Mouse (Mus musculus): ENCODE results near the gene Il1r2.

Il1r2 gene

DNA sequence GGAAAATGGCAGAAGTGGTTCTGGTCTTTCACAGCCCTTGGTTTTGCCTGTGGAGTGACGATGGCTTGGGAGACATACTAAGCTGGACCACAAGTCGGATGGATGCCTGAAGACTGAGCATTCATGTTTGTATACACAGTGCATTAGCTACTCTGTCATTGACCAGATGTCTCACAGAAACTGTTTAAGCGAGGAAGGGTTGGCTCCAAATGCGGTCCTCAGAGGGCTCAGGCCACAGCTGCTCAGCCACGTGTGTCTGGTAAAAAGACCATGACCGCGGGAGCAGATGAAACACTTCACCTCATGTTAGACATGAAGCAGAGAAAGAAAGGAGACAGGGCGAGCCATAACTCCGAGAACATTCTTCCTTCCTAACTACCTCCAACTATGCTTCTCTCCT is 12.5 kb upstream of the Il1r2 start:
- DNase-seq, result no peak

DNA sequence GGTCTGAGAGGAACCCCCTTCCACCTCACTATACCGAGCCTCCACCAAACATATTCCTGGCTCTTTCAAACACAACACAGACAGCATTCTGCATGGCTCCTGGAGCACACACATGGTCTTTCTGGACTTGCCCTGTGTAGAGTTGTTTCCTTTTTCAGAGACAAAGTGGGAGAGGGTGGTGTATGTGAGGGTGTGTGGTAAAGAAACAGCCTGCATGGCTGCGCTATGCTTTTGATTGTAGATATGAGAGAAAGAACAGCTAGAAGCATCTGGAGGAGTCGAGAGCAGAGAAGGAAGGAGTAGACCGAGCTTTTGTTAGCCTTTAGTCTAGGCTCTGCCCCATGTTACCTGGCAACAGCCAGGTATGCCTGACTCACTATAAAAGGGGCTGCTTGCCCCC is 10.5 kb upstream of the Il1r2 start:
- no peak for DNase-seq

DNA sequence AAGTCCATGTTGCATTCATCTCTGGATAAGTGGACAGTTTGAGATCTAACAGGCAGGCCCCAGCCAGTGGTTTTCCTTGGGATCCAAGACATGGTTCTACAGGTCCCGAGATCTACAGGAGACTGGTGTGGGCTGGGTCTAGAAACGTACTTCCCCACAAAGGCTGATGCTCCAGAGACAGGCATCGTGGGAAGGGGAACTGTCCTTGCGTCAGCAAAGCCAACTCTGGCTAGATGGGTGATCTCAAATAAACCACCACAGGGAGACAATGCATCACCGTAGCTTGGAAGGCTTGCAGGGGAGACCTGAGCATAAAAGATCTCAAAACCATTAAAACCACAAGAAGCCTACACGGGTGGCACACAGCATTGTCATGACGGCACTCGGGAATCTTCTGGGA is 9.4 kb upstream of the Il1r2 start:
- no peak for DNase-seq

DNA sequence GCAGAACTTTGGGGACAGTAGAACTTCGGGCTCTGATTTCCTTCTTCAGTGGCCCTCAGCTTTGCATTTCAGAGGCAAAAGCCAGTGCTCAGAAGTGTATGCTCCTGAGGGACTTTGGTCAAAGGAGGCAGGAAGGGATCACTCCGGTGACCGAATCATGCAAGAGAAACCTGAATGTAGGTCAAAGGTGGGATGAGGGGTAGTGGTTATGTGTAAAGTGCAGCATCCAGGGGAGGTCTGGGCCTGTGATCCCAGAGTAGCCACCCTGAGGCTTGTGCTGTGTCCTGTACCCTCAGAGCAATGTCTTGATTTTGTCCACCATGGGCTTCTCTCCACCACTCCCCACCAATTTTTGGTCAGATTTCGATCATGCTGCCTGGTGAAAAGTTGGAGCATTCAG is 1.3 kb upstream of the Il1r2 start:
- DNase-seq, result no peak

DNA sequence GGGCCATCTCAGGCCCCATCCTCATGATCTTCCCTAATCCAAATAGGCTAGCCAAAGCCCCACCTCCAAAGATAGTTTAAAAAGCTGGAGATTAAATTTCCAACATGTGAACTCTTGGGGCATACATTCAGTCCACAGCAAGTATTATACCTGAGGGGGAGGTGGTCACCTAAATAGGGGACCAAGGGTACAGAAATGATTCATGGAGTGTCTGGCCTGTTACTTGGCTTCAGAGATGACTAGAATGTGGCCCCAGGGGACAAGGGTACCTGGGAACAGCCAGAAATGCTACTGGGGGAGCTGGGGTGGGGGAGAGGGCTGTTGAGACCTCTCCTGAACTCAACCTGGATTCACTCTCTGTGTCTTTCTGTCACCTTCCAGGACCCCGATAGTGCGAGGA is 3.4 kb downstream of the Il1r2 start:
- DNase-seq, result no peak

DNA sequence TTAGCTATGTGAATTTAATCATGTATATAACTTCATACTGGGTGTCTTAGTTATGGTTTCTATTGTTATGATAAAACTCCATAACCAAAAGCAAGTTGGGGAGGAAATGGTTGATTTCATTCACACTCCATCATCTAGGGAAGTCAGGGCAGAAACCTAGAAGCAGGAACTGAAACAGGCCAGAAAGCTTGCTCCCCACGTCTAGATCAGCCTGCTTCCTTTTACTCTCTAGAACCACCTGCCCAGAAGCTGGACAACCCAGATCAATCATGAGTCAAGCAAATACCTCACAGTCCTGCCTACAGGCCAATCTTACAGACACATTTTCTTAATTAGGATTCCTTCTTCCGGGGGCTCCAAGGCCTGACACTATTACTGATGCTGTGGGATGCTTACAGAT is 7.2 kb downstream of the Il1r2 start:
- DNase-seq, result no peak

DNA sequence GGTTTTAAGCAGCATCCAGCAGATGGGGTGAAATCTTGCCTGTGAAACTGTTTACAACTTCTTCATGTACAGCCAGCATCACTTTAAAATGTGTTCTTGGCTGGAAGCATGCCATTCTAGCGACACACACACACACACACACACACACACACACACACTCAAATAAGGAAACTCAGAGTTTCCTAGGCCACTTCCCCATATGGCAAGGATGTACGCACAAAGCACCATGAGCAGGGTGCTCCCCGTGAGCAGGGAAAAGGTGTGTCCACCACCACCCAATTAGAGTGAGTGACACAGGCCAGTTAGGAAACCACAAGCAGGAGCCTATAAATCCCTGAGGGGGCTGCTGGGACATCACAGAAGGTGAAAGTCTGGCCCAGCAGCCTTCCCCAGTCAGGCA is 10.5 kb downstream of the Il1r2 start:
- DNase-seq, result no peak

DNA sequence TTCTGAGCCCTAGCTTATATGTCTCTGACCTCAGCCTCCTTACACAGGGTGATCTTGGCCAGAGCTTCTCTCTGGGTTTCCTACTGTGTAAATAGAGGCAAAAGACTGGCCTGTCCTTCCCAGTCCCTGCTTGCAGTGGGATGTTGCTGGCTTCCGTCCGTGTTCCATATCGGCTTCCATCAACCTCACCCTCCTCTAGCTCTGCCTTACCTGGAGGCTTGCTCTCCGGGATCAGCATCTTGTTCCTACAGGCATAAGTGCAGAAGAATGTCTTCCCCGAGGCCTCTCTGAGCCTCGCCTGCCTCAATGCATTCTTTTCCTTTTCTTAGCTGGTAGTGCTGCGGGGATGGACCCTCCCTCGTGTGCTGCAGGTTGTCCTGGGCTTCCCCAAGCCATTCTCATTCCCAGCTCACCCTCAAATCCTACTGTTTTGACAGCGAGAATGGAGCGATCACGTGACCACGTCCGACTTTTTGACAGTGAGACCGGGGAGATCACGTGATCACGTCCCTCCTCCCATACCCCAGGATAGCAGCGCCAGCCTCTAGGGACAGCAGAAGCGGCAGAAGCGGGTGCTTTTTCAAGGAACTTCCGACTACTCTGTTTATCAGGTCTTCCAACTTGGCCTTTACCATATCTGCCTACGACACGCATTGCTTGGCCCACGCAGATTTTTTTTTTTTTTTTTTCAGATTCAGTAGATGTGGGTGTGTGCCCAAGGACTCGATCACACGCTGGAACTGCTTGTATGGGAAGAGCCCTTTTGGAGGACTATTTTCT is 11.7 kb downstream of the Il1r2 start:
- peak; percentile 51 for DNase-seq

DNA sequence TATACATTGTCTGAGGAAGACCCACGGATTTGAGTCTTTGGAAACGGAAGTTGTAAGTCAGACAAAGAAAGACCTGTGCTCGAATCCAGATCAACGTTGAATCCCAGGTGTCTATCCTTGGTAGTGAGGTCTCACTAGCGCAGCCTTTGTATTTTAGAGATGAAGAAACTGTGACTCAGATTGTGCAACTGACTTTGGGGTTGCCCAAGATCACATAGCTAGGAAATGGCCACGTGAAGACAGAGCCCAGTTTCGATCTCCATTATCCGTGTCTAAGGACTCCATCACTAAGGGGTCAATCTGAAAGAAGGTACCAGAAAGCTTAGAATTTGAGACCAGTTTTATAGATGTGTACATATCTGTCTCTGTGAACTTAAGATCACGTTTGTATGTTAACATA is 17.3 kb downstream of the Il1r2 start:
- no peak for DNase-seq

DNA sequence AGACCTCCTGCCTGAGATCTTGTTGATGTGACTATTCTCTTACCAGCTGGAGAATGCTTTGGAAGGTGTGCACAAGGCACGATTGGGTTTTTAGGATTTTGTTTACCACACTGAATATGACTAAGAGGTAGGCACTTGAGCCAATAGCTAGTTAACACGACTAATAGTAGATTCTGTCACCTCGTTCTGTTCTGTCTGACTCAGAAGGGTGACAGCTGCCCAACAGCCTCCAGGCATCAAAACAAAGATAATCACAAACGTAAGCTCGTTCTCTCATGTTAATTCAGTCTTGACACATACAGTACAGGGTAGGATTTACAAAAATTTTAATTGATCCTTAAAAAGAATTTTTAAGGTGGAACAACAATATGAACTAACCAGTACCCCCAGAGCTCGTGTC is 18.7 kb downstream of the Il1r2 start:
- no peak for DNase-seq

DNA sequence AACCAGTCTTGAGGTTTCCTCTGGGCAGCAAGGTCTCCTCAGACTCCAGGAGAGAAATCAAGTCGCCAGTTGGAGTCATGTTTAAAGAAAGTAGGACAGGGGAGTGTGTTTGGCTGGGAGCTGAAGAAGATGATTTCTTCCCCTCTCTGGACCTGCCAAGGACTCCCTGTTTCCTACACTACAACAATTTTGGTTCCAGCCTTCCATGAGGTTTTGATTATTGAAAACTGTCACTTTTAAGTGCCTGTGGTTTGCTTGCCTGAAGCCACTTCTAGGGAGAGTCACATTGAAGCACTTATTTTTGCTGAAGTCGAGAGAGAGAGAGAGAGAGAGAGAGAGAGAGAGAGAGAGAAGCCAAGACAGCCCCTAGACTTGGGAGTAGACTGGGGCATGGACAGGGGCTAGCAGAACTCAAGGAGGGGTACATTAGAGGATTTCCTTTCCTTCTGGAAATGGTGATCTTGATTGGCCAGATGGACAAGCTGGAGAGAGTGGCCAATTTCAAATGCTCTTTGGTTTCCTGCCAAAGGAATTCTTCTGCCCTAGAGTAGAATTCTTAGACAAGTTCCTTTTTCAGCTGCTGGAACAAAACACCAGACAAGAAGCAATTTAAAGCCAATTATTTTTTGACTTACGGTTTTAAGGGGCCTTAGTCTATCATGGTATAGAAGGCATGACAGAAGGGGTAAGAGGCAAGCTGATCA is 20.9 kb downstream of the Il1r2 start:
- no peak for DNase-seq

DNA sequence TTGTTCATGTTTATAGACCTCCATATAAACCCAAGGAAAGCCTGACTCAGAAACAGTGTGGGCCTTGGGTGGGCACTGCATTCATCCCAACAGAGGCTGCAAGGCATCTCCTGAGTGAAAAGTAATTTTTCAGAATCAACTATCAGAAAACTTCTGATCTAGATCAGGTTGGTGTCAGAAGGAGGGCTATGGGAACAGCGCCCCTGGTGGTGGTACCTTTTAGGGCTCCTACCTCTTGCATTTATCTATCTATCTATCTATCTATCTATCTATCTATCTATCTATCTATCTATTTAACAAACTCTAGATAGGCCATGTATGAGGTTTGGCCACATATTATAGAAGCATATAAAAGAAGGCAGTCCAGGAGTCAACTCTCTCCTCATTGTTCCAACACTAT is 21.7 kb downstream of the Il1r2 start:
- DNase-seq, result no peak

DNA sequence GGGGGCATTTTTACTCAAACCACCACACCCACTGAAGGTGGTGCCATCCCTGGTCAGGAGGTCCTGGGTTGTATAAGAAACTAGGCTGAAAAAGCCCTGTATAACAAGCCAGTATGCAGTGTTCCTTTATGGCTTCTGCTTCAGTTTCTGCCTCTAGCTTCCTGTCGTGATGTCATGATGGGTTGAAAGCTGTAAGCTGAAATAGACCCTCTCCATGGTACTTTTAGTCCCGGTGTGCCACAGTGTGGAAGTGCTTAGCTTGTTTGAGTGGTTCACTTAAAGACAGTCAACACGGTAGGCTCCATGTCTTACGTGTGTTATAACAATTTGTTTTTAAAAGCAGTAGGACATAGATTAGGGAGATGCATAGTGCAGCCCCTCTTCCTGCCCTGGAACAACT is 32.4 kb downstream of the Il1r2 start:
- no peak for DNase-seq

DNA sequence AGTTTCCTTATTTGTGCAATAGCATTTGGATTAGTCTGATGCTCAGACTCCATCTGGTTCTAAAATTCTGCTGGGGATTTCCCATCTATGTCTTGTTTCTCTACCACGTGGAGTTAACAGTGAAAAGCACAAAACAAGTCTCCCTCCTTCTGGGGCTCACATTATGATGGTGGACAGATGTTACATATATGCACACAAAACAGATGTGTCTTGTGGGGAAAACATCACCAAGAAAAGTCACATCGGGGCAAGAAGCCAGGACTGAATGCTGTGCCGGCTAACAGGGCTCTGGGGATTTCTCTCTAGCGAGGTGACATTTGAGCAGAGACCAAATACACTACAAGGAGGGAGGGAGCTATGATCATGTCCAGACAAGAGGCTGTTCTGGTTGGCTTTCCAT is 32.8 kb downstream of the Il1r2 start:
- no peak for DNase-seq

DNA sequence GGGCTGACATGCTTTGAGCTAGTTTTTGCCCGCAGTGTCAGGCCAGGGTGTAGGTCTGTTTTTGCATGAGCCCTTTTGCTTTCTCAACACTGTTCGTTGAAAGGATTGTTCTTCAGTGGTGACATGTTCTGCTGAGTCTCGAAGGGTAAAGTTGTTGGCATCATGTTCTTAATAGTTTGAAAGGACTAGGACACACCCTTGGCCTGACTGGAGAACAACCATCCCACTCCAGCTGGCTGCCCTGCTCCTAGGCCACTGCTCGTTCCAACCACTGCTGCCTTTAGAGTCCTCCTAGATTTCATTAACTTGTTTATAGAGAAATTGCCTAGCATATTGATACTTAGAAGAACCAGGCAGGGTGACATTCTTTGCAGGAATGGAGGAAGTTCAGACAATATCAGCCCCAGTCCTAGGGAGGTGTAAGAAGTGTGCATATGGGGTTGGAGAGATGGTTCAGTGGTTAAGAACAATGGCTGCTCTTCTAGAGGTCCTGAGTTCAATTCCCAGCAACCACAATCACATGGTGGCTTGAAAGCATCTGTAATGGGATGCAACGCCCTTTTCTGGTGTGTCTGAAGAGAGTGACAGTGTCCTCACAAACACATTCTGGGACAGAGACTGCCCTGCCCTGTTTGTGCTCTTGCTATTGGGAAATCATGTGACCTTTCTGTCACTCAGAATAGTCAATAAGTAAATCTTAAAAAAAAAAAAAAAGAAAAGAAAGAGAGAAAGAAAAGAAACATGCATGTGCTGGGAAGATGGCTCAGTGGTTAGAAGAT is 34.3 kb downstream of the Il1r2 start:
- no peak for DNase-seq

DNA sequence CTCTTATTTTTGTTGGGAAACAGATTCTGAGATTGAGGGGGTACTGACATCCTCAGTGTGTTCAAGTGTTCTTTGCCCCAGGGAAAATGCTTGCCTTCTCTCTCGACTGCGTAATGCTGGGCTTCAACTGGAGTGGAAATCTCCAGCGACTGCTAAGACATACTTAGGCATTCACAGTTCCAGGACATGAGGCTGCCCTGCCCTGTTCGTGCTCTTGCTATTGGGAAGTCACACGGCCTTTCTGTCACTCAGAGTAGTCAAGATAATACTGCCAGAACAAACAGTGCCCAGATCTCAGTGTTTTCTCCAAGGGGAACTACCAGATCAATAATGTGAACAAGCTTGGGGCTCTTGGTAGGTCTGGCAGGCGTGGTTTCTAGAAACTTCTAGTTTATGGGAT is 35.9 kb downstream of the Il1r2 start:
- no peak for DNase-seq

DNA sequence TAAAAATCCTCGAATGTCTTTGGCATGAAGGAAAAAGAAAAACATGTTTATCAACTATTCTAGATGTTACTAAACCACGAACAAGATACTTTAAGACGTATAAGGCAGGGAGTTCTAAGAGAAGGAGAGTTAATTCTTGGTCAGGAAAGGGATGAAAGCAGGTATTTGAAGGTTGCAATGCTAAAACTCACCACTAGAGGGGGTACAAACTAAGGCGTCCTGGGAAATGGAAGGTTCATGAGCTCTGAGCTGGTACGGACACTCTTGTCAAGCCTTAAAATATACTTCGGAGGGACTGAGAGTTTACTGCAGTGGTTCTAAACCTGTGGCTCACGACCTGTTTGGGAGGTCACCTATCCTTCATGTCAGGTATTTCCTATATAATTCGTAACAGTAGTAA is 41.4 kb downstream of the Il1r2 start:
- no peak for DNase-seq

DNA sequence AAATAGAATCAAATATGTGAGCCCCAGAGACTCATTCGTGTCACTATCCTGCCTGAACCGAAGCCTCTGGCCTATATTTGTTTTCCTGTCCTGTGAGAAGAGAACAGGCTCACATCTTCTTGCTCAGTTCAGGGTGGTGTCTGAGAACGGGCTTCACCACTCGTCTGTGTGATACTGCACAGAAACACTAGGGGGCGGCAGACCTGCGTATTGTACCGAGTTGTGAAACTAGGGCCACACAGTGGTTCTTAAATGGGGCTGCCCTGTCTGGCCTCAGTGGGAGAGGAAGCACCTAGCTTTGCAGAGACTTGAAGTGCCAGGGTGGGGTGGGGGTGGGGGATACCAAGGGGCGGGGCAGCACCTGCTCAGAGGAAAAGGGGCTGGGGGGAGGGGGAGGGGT is 42.5 kb downstream of the Il1r2 start:
- peak; percentile 61 for DNase-seq

DNA sequence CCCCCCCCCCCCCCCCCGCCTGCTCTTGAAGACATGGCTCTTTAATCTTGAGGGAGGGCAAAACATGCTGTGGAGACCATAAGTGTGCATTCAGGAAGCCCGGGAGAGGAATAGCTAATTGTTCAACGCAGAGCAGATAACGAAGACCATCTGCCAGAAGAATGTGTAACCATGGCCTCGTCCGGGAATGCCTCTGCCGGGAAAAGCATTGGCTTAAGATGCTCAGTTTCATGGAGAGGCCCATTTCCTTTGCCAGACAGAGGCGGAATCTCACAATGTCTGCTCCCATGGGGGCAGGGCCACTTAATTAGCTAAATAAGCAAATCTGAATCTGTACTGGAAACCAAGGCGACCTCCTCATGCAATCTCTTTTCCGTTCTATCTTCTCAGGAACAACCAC is 43.7 kb downstream of the Il1r2 start:
- peak; percentile 20 for DNase-seq

DNA sequence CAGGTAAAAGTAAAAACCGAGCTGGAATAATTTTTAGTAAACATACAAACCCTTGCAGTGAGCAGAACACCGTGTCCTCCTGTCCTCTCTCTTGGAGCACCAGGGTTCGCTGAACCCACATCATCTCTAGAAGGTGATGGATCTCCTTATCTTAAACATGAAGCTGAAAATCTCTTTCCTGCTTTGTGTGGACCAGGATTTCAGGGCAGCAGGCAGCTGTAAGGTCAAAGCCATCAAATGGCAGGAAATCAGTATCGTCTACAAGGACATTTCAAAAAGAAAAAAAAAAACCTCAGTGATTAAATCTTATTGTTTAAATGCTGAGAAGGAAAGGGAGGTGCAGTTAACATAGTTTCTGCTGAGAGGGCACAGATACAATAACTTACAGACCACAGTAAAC is 50.4 kb downstream of the Il1r2 start:
- DNase-seq, result no peak

DNA sequence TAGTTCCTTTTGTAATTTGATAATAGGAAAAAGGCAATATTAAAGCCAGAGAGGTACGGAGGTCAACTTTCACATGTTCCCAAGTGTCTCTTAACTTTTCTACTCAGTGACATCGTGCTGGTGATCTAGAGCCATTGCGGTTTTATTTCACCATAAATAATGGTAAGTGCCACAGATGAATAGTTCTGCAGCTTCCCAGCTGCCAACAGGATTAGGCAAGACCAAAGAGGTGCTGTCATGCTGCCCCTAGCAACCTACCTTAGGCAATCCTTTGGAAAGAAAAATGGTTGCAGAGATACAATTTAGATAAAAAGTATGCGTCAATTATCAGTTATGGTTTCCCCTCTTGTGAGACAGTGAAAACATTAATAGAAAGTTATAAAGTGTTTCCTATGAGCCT is 54.6 kb downstream of the Il1r2 start:
- DNase-seq, result no peak

DNA sequence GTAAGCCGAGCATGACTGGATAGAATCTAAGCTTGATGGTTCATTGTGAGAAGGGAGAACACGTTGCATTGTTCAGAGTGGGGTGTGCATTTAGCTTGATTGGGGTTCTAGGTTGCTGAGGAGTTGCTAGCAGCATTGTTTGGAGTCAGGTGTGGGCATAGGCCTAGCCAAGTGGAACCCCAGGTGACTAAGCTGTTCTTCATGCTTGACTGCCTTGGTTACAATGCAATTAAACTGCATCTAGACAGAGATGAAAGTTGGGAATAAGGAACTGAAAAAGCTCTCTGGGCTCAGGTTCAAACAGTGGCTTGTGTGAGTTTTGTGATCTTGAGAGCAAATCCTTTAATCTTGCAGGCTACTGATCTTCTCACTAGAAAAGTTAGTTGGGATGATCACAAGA is 55.4 kb downstream of the Il1r2 start:
- DNase-seq, result no peak

DNA sequence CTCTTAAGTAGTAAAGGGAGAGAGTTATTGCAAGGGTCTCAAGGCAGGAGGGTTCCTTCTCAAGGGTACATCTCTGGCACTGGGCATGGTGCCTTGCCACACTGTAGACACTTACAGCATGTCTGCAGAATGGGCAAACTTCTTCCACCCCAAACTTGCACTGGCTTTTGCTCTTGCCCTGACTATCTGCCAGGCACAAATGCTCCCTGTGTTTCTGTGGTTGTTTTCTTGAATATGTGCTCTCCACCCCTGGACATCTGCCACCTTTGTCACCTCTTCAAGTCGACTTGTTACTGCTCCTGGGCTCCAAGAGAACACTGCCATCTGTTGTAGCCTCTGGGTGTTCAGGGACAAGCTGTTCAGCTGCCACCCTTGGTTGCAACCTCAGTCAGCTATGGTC is 57.8 kb downstream of the Il1r2 start:
- no peak for DNase-seq

DNA sequence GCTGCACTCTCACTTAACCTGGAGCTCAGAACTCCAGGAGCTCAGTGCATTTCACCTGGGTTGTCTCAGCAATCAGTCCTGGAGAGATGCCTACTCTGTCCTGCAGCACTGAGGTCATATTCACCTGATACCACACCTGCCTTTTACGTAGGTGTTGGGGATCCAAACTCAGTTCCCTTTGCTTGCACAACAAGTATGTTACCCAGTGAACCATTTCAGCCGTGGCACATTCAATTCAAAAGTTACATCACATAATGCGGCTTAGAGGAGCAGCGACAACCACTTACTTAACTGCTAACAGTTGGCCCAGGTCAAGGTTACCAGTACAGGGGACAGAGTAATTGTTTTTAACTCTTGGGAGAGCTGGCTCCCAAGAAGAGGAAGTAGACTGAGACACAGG is 58.8 kb downstream of the Il1r2 start:
- DNase-seq, result no peak
